Comparison of ENCODE assay signal across 13 mouse cellular contexts in genomic region chr9:95328261-95329052, GRCm38 (mm10).
DNase-seq lines count a peak whose midpoint lies in the region; ATAC-seq and TF ChIP-seq lines count a peak whose summit lies in the region.
"Had no signal": no experiment of that assay in that cellular context is flagged by ENCODE, and none has a peak within 500 bp of the region (broad histone marks: within the 10 kb centered on the region; RNA-seq: fewer than 3 reads in every experiment).

No protein-coding gene starts in this region.

- H3K27ac ChIP-seq in forebrain, embryonic 11.5 days (ENCODE audit: low read depth, low read length), result no peak overlapping the region
- no peak overlapping the region for H3K27ac ChIP-seq in forebrain, postnatal 0 days (ENCODE audit: low read depth, low read length)
- no peak overlapping the region for H3K27ac ChIP-seq in hindbrain, embryonic 11.5 days (ENCODE audit: low read depth, low read length)
- H3K27ac ChIP-seq in hindbrain, postnatal 0 days, result no peak overlapping the region
- H3K27ac ChIP-seq in thymus, adult 2 months (ENCODE audit: control insufficient read depth, insufficient read depth, low read length), result no peak overlapping the region; the same call in 1 of the 2 replicates
- H3K27ac ChIP-seq: forebrain, embryonic 15.5 days; stomach, embryonic 15.5 days had no signal

- no peak overlapping the region for H3K4me2 ChIP-seq in forebrain, embryonic 11.5 days (ENCODE audit: low read depth, low read length, severe bottlenecking)
- H3K4me2 ChIP-seq in forebrain, postnatal 0 days (ENCODE audit: low read depth), result no peak overlapping the region
- no peak overlapping the region for H3K4me2 ChIP-seq in hindbrain, embryonic 11.5 days (replicated peaks; ENCODE audit: low read depth, low read length)
- H3K4me2 ChIP-seq in hindbrain, postnatal 0 days (ENCODE audit: low read depth, low read length), result no peak overlapping the region
- H3K4me2 ChIP-seq: forebrain, embryonic 15.5 days; stomach, embryonic 15.5 days had no signal

- no peak for DNase-seq in forebrain, embryonic 11.5 days (ENCODE audit: low spot score)
- DNase-seq in forebrain, postnatal 0 days, result no peak
- no peak for DNase-seq in hindbrain, embryonic 11.5 days (ENCODE audit: low spot score)
- no peak for DNase-seq in hindbrain, postnatal 0 days (ENCODE audit: low spot score)
- peak; percentile 25 for DNase-seq in thymus, adult 2 months
- DNase-seq in layer of hippocampus, adult 18-20 months (ENCODE audit: low spot score in 2 of 2), result no peak
- no peak for DNase-seq in cerebellum, postnatal 36 days
- DNase-seq: adrenal gland, postnatal 25 days; gastrocnemius, postnatal 36 days had no signal

- TF ChIP-seq CTCF in forebrain, postnatal 0 days (IDR thresholded peaks at IDR 0.05; ENCODE audit: low read depth), result no peak
- TF ChIP-seq CTCF in hindbrain, postnatal 0 days (IDR thresholded peaks at IDR 0.05; ENCODE audit: low read depth), result no peak
- TF ChIP-seq CTCF in thymus, adult 2 months (IDR thresholded peaks at IDR 0.05; ENCODE audit: borderline replicate concordance, control insufficient read depth, extremely low read depth, insufficient read depth, low read length, poor library complexity), result no peak

- TF ChIP-seq POLR2A in thymus, adult 2 months (IDR thresholded peaks at IDR 0.05; ENCODE audit: control insufficient read depth, extremely low read depth, insufficient read depth, low read length, poor library complexity), result no peak

- ATAC-seq in forebrain, embryonic 11.5 days (replicated peaks; ENCODE audit: low FRiP score), result 0 out of 2 replicates have a peak, but pooled peaks have one; percentile 10
- ATAC-seq in forebrain, postnatal 0 days, result no peak
- ATAC-seq in hindbrain, embryonic 11.5 days (ENCODE audit: low FRiP score), result 0 out of 2 replicates have a peak, but pooled peaks have one; percentile 43
- ATAC-seq in hindbrain, postnatal 0 days, result no peak
- peak; percentile 92 for ATAC-seq in granulocyte monocyte progenitor cell, adult 5-6 weeks (replicated peaks; ENCODE audit: poor library complexity, severe bottlenecking)
- ATAC-seq: forebrain, embryonic 15.5 days; intestine, embryonic 16.5 days had no signal

- no peaks in the 10 kb centered on the region for H3K36me3 ChIP-seq in forebrain, embryonic 11.5 days (ENCODE audit: control insufficient read depth, insufficient read depth, low read length)
- H3K36me3 ChIP-seq in forebrain, postnatal 0 days (ENCODE audit: insufficient read depth), result no peaks in the 10 kb centered on the region
- H3K36me3 ChIP-seq in hindbrain, embryonic 11.5 days (ENCODE audit: control insufficient read depth, insufficient read depth, low read length), result no peaks in the 10 kb centered on the region
- H3K36me3 ChIP-seq in hindbrain, postnatal 0 days (ENCODE audit: insufficient read depth, low read length), result no peaks in the 10 kb centered on the region
- H3K36me3 ChIP-seq in thymus, adult 2 months (ENCODE audit: control insufficient read depth, insufficient read depth, low read length), result no peaks in the 10 kb centered on the region
- H3K36me3 ChIP-seq: forebrain, embryonic 15.5 days; stomach, embryonic 15.5 days had no signal

- H3K9ac ChIP-seq in forebrain, embryonic 11.5 days (ENCODE audit: low read length), result no peak overlapping the region
- H3K9ac ChIP-seq in forebrain, postnatal 0 days, result no peak overlapping the region
- no peak overlapping the region for H3K9ac ChIP-seq in hindbrain, embryonic 11.5 days (ENCODE audit: low read depth, low read length)
- no peak overlapping the region for H3K9ac ChIP-seq in hindbrain, postnatal 0 days (replicated peaks; ENCODE audit: low read length)
- H3K9ac ChIP-seq: forebrain, embryonic 15.5 days; stomach, embryonic 15.5 days had no signal

- 79% methylated on average over 11 of the region's 15 CpGs for WGBS in forebrain, embryonic 11.5 days
- 75% methylated on average over 11 of the region's 15 CpGs for WGBS in forebrain, postnatal 0 days
- WGBS in hindbrain, embryonic 11.5 days, result 77% methylated on average over 11 of the region's 15 CpGs
- WGBS in hindbrain, postnatal 0 days, result 80% methylated on average over 12 of the region's 15 CpGs
- 36% methylated on average over 12 of the region's 15 CpGs for WGBS in thymus, adult 2 months

- H3K4me1 ChIP-seq in forebrain, embryonic 11.5 days (replicated peaks; ENCODE audit: control insufficient read depth, insufficient read depth, low read length), result peaks cover 3% of the 10 kb centered on the region; the same call in 1 of the 2 replicates
- H3K4me1 ChIP-seq in forebrain, postnatal 0 days (ENCODE audit: insufficient read depth), result no peaks in the 10 kb centered on the region
- H3K4me1 ChIP-seq in hindbrain, embryonic 11.5 days (replicated peaks; ENCODE audit: control insufficient read depth, insufficient read depth, low read length), result 0 out of 2 replicates have a peak, but pooled peaks cover 2% of the 10 kb centered on the region
- H3K4me1 ChIP-seq in hindbrain, postnatal 0 days (ENCODE audit: insufficient read depth, low read length), result no peaks in the 10 kb centered on the region
- peaks cover 11% of the 10 kb centered on the region for H3K4me1 ChIP-seq in thymus, adult 2 months (replicated peaks; ENCODE audit: control insufficient read depth, insufficient read depth, low read length)
- H3K4me1 ChIP-seq: stomach, embryonic 15.5 days had no signal

- H3K9me3 ChIP-seq in forebrain, embryonic 11.5 days (ENCODE audit: control insufficient read depth, low read length), result no peaks in the 10 kb centered on the region
- no peaks in the 10 kb centered on the region for H3K9me3 ChIP-seq in forebrain, postnatal 0 days (ENCODE audit: low read length)
- H3K9me3 ChIP-seq in hindbrain, embryonic 11.5 days (ENCODE audit: control insufficient read depth, low read length), result no peaks in the 10 kb centered on the region
- H3K9me3 ChIP-seq in hindbrain, postnatal 0 days (ENCODE audit: low read length), result no peaks in the 10 kb centered on the region
- H3K9me3 ChIP-seq: forebrain, embryonic 15.5 days; stomach, embryonic 15.5 days had no signal

- H3K27me3 ChIP-seq in forebrain, embryonic 11.5 days (ENCODE audit: control insufficient read depth, insufficient read depth, low read length), result no peaks in the 10 kb centered on the region
- H3K27me3 ChIP-seq in forebrain, postnatal 0 days (ENCODE audit: insufficient read depth, low read length), result no peaks in the 10 kb centered on the region
- no peaks in the 10 kb centered on the region for H3K27me3 ChIP-seq in hindbrain, embryonic 11.5 days (ENCODE audit: control insufficient read depth, insufficient read depth, low read length)
- no peaks in the 10 kb centered on the region for H3K27me3 ChIP-seq in hindbrain, postnatal 0 days (ENCODE audit: insufficient read depth, low read length)
- no peaks in the 10 kb centered on the region for H3K27me3 ChIP-seq in thymus, adult 2 months (ENCODE audit: control insufficient read depth, insufficient read depth, low read length)
- H3K27me3 ChIP-seq: forebrain, embryonic 15.5 days; stomach, embryonic 15.5 days had no signal

- no peak overlapping the region for H3K4me3 ChIP-seq in forebrain, embryonic 11.5 days (ENCODE audit: low read depth, low read length)
- H3K4me3 ChIP-seq in forebrain, postnatal 0 days (ENCODE audit: low read depth, low read length), result no peak overlapping the region
- H3K4me3 ChIP-seq in hindbrain, embryonic 11.5 days (ENCODE audit: low read depth, low read length), result no peak overlapping the region
- H3K4me3 ChIP-seq in hindbrain, postnatal 0 days (ENCODE audit: low read length), result no peak overlapping the region
- peak overlapping the region; percentile 6; the same call in 1 of the 2 replicates for H3K4me3 ChIP-seq in thymus, adult 2 months (ENCODE audit: control insufficient read depth, insufficient read depth, low read length)
- H3K4me3 ChIP-seq: forebrain, embryonic 15.5 days; stomach, embryonic 15.5 days had no signal

Comparison
In these comparisons a context has a peak if more than half of its experiments do, and no peak if none do; other contexts are left out.
1. ATAC-seq: peak in forebrain, embryonic 11.5 days (single experiment), hindbrain, embryonic 11.5 days (single experiment) and granulocyte monocyte progenitor cell, adult 5-6 weeks (single experiment); none in forebrain, postnatal 0 days (single experiment) and hindbrain, postnatal 0 days (single experiment).